Mouse (Mus musculus) adrenal gland, postnatal 36 days (tissue): ENCODE data around the gene Gm20388. TPM values are rescaled to one million over a fixed set of nuclear protein-coding genes. Genes with fewer than 3 reads are reported as not detected.
A peak's percentile ranks its signal among the peaks of the same experiment; 100 is the strongest.

Experiments used
- DNase-seq, 2 experiments: peaks; one replicate each; pipeline ENCODE4 v3.0.0; 2021; ENCODE audit warnings: mixed read lengths in 1 of 2
- total RNA-seq, 2 experiments: library from RNA; stranded (reverse); gene quantifications; 2 replicates each; pipeline ENCODE4 v1.2.3; 2021

The Gm20388 gene
- total RNA-seq, 2 experiments from 2014 or later = 2.4 to 7.4 TPM

DNA sequence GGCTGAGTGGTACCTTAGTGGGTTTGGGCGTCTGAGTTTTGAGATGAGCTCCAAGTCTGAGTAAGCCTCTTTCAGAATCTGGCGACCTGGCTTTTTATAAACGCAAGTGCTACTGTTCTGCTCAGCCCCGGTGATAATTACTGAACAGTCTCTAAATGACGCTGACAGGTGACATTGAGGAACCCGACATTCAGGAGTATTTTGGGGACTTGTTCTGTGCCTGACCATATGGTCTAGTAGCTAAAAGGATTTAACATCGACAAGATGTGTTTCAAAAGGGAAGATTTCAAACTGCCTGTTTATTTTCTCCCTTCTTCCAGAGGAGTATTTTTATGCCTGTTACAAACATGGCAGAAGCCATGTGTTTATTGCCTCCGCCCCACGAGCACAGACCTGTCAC, 4382.3 kb downstream of the Gm20388 start:
- DNase-seq = no peak

DNA sequence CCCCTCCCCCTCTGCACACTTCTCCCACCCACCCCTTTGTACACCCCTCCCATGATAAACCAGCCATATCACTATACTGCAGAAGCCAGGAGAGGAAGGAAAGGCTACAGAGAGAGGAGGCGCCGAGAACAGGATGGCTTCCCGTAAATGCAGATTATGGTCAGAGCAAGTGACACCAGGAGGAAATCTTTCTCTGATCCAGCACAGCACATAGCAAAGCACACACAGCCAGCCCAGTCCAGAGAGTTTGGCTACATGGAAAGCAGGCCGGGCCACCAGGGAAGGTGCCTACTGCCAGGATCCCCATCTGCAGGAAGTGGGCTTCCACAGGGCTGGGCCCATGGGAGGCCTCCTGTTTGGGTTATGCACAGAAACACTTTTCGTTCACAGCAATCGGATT, 4383.8 kb downstream of the Gm20388 start:
- DNase-seq = no peak

- peak in 1 of 2 experiments; percentile 29 for DNase-seq
Measured at GRCm38 (mm10) chr8:124294900-124295299, 4384.3 kb downstream of the Gm20388 start.

DNA sequence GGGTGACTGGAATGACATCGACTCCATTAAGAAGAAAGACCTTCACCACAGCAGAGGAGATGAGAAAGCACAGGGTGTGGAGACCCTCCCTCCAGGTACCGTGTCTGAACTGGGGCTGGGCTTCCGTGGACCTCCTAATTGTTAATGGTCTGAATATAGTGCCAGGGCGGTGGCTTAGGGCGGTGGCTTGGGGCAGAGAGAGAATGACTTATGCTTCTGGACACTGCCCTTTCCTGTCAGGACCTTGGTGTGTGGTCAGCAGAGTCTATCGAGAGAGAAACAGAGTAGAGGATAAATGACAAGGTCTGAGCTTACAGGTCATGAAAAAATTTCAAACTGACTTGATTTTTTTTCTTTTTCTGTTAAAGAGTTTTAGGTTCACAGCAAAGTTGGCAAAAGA, 4384.7 kb downstream of the Gm20388 start:
- peak in 1 of 2 experiments; percentile 17 for DNase-seq

- peak; percentile 44 to 50 for DNase-seq
Measured at GRCm38 (mm10) chr8:124301512-124301911, 4390.9 kb downstream of the Gm20388 start.

DNA sequence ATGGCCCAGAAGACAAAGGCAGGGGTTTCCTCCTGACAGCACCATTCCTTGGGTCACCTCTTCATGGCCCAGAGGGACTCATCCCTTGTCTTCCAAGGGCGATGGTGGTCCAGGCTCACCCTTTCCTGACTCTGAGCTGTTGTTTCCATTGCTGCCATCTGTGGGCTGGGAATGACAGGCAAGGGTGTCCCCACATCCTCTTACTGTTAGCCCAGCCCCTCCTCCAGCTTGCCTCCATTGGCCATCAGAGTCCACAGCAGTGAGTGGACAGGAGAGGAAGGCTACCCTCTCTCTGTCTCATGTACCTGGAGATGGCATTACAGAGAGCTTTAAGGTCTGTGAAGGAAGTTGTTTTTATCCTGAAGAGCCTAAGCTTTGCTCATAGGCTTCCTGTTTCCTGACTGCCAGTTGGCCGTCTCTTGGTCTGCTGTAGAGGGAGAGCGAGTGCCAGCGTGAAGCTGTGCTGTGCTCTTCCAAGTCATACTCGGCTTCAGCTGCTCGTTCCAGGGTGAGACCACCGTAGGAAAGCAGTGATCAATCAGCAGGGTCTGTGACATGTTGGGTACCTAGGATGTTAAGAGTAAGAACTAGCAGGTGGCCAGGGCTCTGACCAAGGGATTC, 4391.4 kb downstream of the Gm20388 start:
- DNase-seq = no peak

- no peak for DNase-seq
Measured at GRCm38 (mm10) chr8:124303211-124303902, 4392.7 kb downstream of the Gm20388 start.

DNA sequence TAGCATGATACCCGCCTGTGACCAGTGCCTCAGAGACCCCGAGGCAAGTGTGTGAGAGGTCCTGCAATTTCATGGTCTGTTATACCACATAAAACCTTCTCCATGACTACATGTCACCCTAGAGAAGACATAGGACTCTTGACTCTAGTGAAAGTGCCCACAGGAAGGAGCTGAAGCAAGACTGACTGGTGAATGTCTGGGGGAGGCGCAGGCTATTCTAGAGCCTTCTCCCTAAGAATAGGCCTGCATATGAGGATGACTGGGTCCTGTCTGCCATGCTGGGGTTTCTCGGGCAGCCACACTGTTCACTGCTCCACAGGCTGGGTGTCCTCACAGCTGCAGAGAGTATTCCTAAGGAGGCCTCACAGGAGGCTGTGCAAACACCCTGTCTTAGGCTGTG, 4393.5 kb downstream of the Gm20388 start:
- no peak for DNase-seq

DNA sequence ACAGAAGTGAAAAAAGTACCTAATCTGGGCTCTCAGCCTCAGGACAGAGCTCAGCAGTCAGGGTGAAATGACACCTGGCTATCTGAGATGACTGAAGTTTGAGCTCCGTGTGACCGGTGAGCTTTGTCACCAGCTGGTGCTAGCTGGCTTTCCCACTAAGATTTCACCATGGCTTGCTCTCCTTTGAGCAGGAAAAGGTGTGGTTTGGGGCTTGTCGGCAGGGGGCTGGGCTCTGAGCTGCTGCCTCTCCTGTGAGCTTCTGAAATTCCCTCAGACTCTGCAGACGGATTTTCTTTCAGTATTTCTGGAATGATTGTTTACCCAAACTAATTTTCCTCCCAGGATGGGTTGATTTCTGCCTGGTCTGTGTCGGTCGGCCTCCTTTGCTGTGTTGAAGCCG, 4395.9 kb downstream of the Gm20388 start:
- no peak for DNase-seq

- DNase-seq = no peak
Measured at GRCm38 (mm10) chr8:124307700-124308099, 4397.1 kb downstream of the Gm20388 start.

GRCm38 (mm10) chr8:124310509-124310908, 4399.9 kb downstream of the Gm20388 start:
- DNase-seq = peak in 1 of 2 experiments; percentile 71

- no peak for DNase-seq
Measured at GRCm38 (mm10) chr8:124311111-124311510, 4400.5 kb downstream of the Gm20388 start.

GRCm38 (mm10) chr8:124311723-124312122, 4401.1 kb downstream of the Gm20388 start:
- no peak for DNase-seq

DNA sequence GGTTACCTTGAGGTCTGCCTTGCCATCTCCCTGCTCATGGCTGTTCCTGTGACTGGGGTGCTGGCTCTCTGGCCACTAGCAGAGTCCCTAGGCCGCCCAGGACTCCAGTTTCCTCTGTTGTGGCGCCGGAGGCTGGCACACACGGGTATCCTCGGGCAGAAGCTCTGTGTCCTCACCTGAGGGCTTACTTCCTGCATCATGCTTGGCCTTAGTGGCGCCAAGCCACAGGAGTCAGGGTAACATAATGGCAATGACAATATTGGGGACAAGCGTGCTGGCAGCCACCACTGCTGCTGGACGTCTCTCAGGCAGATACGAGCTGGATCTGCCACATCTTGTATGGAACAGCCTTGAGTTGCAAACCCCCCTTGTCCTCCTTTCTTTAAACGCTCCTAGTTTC, 4401.6 kb downstream of the Gm20388 start:
- DNase-seq = peak in 1 of 2 experiments; percentile 29

DNA sequence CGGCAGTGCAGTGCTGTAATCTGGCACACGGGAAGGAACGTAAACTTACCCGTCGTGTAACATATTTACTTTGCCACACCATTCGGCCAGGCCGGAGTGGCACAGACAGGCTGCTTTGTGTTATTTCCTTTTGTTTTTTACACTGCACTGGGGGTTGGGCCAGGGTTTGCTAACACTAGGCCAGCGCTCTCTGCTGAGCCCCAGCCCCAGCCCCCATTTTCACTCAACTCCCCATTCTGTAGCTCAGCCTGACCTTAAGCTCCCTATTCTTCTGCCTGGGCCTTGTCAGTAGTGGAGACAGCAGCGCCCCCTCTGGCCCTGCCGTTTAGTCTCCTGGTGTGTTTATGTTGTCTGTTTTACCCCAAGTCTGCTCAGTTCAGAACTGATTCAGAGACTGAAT, 4404.2 kb downstream of the Gm20388 start:
- DNase-seq = no peak

- DNase-seq = peak; percentile 70 to 81
Measured at GRCm38 (mm10) chr8:124316466-124317136, 4406.0 kb downstream of the Gm20388 start.

- DNase-seq = no peak
Measured at GRCm38 (mm10) chr8:124317191-124317682, 4406.6 kb downstream of the Gm20388 start.

- DNase-seq = no peak
Measured at GRCm38 (mm10) chr8:124317821-124318220, 4407.2 kb downstream of the Gm20388 start.

DNA sequence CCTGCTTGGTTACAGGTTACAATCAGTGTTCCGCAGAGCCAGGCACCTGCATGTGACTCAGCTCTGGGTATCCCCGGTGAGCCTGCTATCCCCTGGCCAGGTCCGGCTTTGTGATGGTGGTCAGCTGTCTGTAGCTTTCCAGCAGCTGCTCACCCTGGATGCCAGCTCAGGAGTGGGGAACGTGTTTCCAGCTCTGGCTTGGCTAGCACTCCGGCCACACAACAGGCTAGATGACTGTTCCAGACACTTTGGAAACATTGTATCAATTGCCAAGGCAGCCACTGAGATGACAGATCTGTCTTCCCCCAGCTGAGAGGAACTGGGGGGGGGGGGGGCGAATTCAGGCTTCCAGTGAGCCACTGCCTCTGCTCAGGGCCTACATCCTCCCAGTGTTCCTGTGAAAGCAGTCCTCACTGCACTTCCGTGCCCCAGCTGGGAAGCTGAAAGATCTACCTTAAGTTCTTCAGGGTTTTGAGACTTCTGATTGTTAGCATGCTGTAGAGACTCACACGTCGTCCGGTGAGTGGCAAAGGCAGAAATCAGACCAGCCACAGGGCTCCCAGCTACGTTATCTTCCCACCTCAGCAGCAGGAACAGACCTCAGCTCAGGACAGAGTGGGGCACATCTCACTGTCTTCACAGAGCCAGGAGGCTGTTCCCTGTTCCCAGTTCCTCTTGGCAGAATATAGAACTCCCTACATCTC, 4408.1 kb downstream of the Gm20388 start:
- no peak for DNase-seq

GRCm38 (mm10) chr8:124319316-124319652, 4408.6 kb downstream of the Gm20388 start:
- DNase-seq = no peak

- no peak for DNase-seq
Measured at GRCm38 (mm10) chr8:124321227-124321840, 4410.7 kb downstream of the Gm20388 start.

DNA sequence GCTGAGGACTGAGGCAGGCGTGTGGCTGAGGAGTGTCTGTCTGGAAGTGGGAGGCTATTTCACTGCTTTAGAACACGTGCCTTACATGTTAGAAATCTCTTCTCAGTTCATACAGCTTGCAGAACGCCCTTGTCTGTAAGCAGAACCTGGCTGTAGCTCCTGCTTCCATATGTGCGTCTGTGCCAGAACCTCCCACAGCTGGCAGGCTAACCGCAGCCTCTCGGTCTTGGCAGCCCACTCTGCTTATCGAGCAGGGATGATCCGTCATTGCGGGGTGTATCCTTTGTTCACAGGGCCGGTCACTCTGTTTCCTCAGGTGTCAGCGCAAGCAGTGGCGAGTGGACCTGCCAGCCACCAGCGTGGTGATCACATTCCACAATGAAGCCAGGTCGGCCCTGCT, 4412.7 kb downstream of the Gm20388 start:
- no peak for DNase-seq
